Mouse (Mus musculus) layer of hippocampus, adult 2 months (tissue): ENCODE measurements around the gene Vstm4. TPM values are rescaled to one million over a fixed set of nuclear protein-coding genes. Genes with fewer than 3 reads are reported as not detected.

Experiments used
- DNase-seq, 2 experiments: peaks; one replicate each; pipeline ENCODE4 v3.0.0; 2022; ENCODE audit warnings: low spot score in 2 of 2
- H3K27ac ChIP-seq: fragments of 200-600 bp; 2 replicates; pipeline ENCODE4 v1.8.1; 2022
- H3K4me3 ChIP-seq: fragments of 200-600 bp; 2 replicates; pipeline ENCODE4 v1.8.1; 2022; ENCODE audit warnings: mild to moderate bottlenecking
- CTCF ChIP-seq: fragments of 200-600 bp; conservative IDR thresholded peaks from 2 replicates; pipeline ENCODE4 v1.8.1; 2022; ENCODE audit warnings: antibody characterized with exemption, mild to moderate bottlenecking, moderate library complexity
- total RNA-seq, 2 experiments: library from RNA; stranded (reverse); gene quantifications; 2 replicates each; pipeline ENCODE4 v1.2.3; 2021

Vstm4 gene
- total RNA-seq, 2 experiments from 2014 or later, result 3.3 to 3.6 TPM

DNA sequence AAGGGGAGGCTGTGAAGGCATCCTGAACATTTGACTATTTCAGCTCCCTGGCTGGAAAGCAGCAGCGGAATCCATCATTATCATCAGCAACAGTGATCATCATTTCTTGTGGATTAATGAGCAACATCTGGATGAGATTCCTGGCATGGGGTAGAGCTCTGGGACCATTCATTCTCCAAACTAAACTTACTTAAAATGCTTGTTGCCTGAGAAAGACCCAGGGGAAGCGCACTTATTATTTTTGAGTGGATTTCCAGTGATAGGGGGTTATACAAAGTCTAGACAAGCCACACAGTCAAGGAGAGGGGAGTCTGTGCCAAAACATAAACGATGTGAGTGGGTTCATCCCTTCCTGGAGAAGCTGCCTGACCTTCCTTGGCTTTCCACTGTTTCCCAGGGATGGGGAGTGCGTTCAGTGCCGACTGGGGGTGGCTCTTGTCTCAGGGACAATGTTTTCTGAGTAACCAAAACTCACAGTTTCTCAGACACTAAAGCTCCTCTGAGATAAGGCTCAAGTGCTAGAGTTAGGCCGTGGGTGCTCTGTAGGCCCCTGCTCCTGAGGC lies 127.7 kb downstream of the Vstm4 start:
- H3K4me3 ChIP-seq, result no peak overlapping the region
- H3K27ac ChIP-seq, result no peak overlapping the region
- no peak for DNase-seq
- no peak for TF ChIP-seq CTCF

DNA sequence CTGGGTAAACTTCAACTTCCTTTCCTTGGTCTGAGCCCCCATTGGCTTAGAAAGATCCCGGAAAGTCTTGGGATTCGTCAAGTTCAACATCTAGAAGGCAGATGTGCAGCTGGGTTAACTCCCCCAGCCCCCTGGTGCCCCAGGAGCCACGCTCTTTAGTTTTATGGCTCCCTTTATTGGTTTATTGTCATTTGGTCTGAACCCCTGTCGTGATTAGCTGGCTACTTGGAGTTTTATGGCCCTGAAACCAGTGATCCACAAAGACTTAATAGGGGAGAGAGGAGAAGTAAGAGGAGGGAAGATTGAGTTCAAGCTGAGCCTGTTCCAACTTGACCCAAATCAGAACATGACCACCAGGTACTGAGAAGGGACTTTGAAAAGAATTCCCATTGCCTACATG lies 130.1 kb downstream of the Vstm4 start:
- no peak for DNase-seq
- Histone ChIP-seq H3K4me3 (no peak overlapping the region), H3K27ac (no peak overlapping the region)
- no peak for TF ChIP-seq CTCF

Other genes starting within 250 kb of the Vstm4 start
- under 1 TPM; 0.15 to 0.17 TPM for gene 3425401B19Rik, start 171.5 kb upstream of the Vstm4 start, total RNA-seq
- under 1 TPM; 0.59 TPM for gene Tmem273, start 70.8 kb upstream of the Vstm4 start, total RNA-seq
- not detected for gene Fam170b, start 22.8 kb upstream of the Vstm4 start, total RNA-seq
- gene Lrrc18, start 134.6 kb downstream of the Vstm4 start, total RNA-seq, result under 1 TPM; 0.28 to 0.29 TPM